Mouse (Mus musculus) forebrain, embryonic 12.5 days (tissue): ENCODE data around the gene Slc16a11. TPM values are rescaled to one million over a fixed set of nuclear protein-coding genes. Genes with fewer than 3 reads are reported as not detected.
A peak's percentile ranks its signal among the peaks of the same experiment; 100 is the strongest.

Experiments used
- ATAC-seq: fragments of 200-750 bp; cut with Nextera tagmentation; 2 replicates; pipeline ENCODE4 v1.8.0; 2017; ENCODE audit warnings: moderate TSS enrichment; ENCODE audit not compliant: low FRiP score
- H3K27ac ChIP-seq: fragments of 300-500 bp; sonication (generic); 2 replicates; pipeline ENCODE4 v1.5.1; 2016; ENCODE audit warnings: mild to moderate bottlenecking
- H3K27me3 ChIP-seq: fragments of 300-500 bp; sonication (generic); 2 replicates; pipeline ENCODE4 v1.6.1; 2016; ENCODE audit warnings: mild to moderate bottlenecking
- H3K36me3 ChIP-seq: fragments of 300-500 bp; sonication (generic); replicated peaks from 2 replicates; pipeline ENCODE4 v1.6.1; 2016; ENCODE audit warnings: mild to moderate bottlenecking
- H3K4me1 ChIP-seq: fragments of 300-500 bp; sonication (generic); 2 replicates; pipeline ENCODE4 v1.6.1; 2016
- H3K4me2 ChIP-seq: fragments of 300-500 bp; sonication (generic); 2 replicates; pipeline ENCODE4 v1.6.1; 2016; ENCODE audit warnings: mild to moderate bottlenecking, moderate library complexity
- H3K4me3 ChIP-seq: fragments of 300-500 bp; sonication (generic); replicated peaks from 2 replicates; pipeline ENCODE4 v1.5.1; 2016; ENCODE audit warnings: mild to moderate bottlenecking
- H3K9ac ChIP-seq: fragments of 300-500 bp; sonication (generic); 2 replicates; pipeline ENCODE4 v1.6.1; 2016; ENCODE audit warnings: mild to moderate bottlenecking
- H3K9me3 ChIP-seq: fragments of 300-500 bp; sonication (generic); 2 replicates; pipeline ENCODE4 v1.6.1; 2016
- WGBS: fragments of 180-500 bp; shearing (Covaris S2); methylation state at CpG from one replicate; pipeline ENCODE4 v1.1.7; 2016; 5-methylcytosine and 5-hydroxymethylcytosine counted together
- polyA plus RNA-seq: library from polyadenylated mRNA; unstranded; fragments of >200 nt; fragmentation: Nextera tagmentation; extraction: Ambion mirVana; gene quantifications from 2 replicates; pipeline ENCODE4 v1.2.1, GENCODE M21; 2016

The Slc16a11 gene
- polyA plus RNA-seq, 1 experiment from 2014 or later, result 2.5 TPM

DNA sequence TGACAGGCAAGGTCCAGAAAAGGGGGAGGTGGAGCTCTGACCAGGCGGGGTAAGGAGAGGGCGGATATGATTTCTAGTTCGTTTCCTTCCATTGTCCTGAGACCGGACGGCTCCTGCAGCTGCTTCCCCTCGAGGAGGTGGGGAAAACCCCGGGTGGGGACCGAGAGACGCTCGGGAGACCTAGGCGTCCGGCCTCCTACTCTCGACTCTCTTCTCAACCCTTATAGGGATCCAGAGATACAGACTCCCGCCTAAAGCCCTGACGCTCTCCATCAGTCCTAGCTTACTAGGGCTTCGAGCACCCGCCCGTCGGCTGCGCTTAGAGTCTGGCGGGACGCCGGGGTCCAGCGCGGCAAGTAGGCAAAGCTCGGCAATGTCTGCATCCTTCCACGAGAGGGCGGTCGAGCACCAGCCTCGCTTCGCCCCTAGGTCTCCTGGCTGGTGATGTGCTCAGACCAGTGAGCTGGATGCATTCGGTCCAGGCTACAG lies 17.7 kb downstream of the Slc16a11 start:
- 1% methylated on average over 32 of the region's 32 CpGs for WGBS
- H3K4me1 ChIP-seq, result peaks cover 49% of the 10 kb centered on the region
- peak; percentile 54 for ATAC-seq
- peaks cover 13% of the 10 kb centered on the region for H3K36me3 ChIP-seq
- H3K4me2 ChIP-seq, result peak overlapping the region; percentile 47
- no peaks in the 10 kb centered on the region for H3K9me3 ChIP-seq
- H3K27ac ChIP-seq, result no peak overlapping the region
- peaks cover 63% of the 10 kb centered on the region for H3K27me3 ChIP-seq
- peak overlapping the region; percentile 29 for H3K4me3 ChIP-seq
- H3K9ac ChIP-seq, result no peak overlapping the region

- peak overlapping the region; percentile 32 for H3K4me3 ChIP-seq
- peaks cover 47% of the 10 kb centered on the region for H3K4me1 ChIP-seq
- no peak for ATAC-seq
- peaks cover 41% of the 10 kb centered on the region for H3K27me3 ChIP-seq
- 10% methylated on average over 7 of the region's 10 CpGs for WGBS
- no peaks in the 10 kb centered on the region for H3K9me3 ChIP-seq
- no peak overlapping the region for H3K27ac ChIP-seq
- H3K36me3 ChIP-seq, result peaks cover 20% of the 10 kb centered on the region
- peak overlapping the region; percentile 59 for H3K9ac ChIP-seq
- peak overlapping the region; percentile 55 for H3K4me2 ChIP-seq
These were observed 20.0 kb downstream of the Slc16a11 start for GRCm38 (mm10) chr11:70232546-70232945.

- peaks cover 20% of the 10 kb centered on the region for H3K36me3 ChIP-seq
- H3K9ac ChIP-seq, result peak overlapping the region; percentile 59
- no peaks in the 10 kb centered on the region for H3K9me3 ChIP-seq
- no peak overlapping the region for H3K4me3 ChIP-seq
- H3K27me3 ChIP-seq, result peaks cover 36% of the 10 kb centered on the region
- no peak for ATAC-seq
- 40% methylated on average over 8 of the region's 8 CpGs for WGBS
- peaks cover 47% of the 10 kb centered on the region for H3K4me1 ChIP-seq
- H3K27ac ChIP-seq, result no peak overlapping the region
- peak overlapping the region; percentile 55 for H3K4me2 ChIP-seq
These were observed 20.5 kb downstream of the Slc16a11 start for GRCm38 (mm10) chr11:70233016-70233415.

GRCm38 (mm10) chr11:70234037-70234436 lies 21.5 kb downstream of the Slc16a11 start:
- H3K27ac ChIP-seq, result no peak overlapping the region
- H3K9ac ChIP-seq, result no peak overlapping the region
- 66% methylated on average over 5 of the region's 5 CpGs for WGBS
- H3K36me3 ChIP-seq, result peaks cover 20% of the 10 kb centered on the region
- ATAC-seq, result no peak
- H3K4me1 ChIP-seq, result peaks cover 50% of the 10 kb centered on the region
- no peaks in the 10 kb centered on the region for H3K9me3 ChIP-seq
- H3K27me3 ChIP-seq, result peaks cover 26% of the 10 kb centered on the region
- H3K4me2 ChIP-seq, result no peak overlapping the region
- H3K4me3 ChIP-seq, result no peak overlapping the region

- H3K27me3 ChIP-seq, result peaks cover 21% of the 10 kb centered on the region
- H3K9ac ChIP-seq, result no peak overlapping the region
- H3K4me3 ChIP-seq, result no peak overlapping the region
- ATAC-seq, result no peak
- H3K4me1 ChIP-seq, result peaks cover 48% of the 10 kb centered on the region
- H3K27ac ChIP-seq, result no peak overlapping the region
- H3K4me2 ChIP-seq, result no peak overlapping the region
- 85% methylated on average over 8 of the region's 8 CpGs for WGBS
- H3K36me3 ChIP-seq, result peaks cover 20% of the 10 kb centered on the region
- no peaks in the 10 kb centered on the region for H3K9me3 ChIP-seq
These were observed 21.9 kb downstream of the Slc16a11 start for GRCm38 (mm10) chr11:70234497-70234896.

GRCm38 (mm10) chr11:70235254-70235900 lies 22.8 kb downstream of the Slc16a11 start:
- Histone ChIP-seq H3K9ac (no peak overlapping the region), H3K4me3 (no peak overlapping the region), H3K9me3 (no peaks in the 10 kb centered on the region), H3K27me3 (peaks cover 12% of the 10 kb centered on the region), H3K4me2 (no peak overlapping the region), H3K4me1 (peaks cover 43% of the 10 kb centered on the region), H3K36me3 (peaks cover 20% of the 10 kb centered on the region), H3K27ac (no peak overlapping the region)
- 93% methylated on average over 12 of the region's 12 CpGs for WGBS
- no peak for ATAC-seq

DNA sequence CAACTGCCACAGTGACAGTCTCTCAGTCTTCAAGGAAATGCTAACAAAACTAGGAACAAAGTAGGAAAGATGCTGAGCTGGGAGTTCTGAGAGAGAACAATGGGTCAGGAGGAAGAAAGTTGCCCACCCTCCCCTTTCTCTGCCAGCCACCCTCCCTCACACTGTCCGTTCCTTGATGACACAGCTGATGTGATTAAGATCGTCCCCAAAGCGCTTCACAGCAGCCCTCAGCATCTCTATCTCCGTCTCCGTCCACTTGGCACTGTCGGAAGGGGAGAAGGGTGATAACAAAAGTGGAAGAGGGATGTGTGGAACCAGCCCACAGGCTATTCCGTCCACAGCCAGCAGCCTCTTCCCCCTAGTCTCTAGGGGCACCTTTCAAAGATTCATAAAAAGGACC lies 24.2 kb downstream of the Slc16a11 start:
- peaks cover 46% of the 10 kb centered on the region for H3K4me1 ChIP-seq
- H3K9ac ChIP-seq, result peak overlapping the region; percentile 85
- peak overlapping the region; percentile 89 for H3K4me3 ChIP-seq
- ATAC-seq, result no peak
- H3K9me3 ChIP-seq, result no peaks in the 10 kb centered on the region
- WGBS, result 40% methylated on average over 7 of the region's 7 CpGs
- peak overlapping the region; percentile 94; the same call in 1 of the 2 replicates for H3K27ac ChIP-seq
- peaks cover 20% of the 10 kb centered on the region for H3K36me3 ChIP-seq
- H3K27me3 ChIP-seq, result peaks cover 5% of the 10 kb centered on the region; the same call in 1 of the 2 replicates
- H3K4me2 ChIP-seq, result peak overlapping the region; percentile 98

DNA sequence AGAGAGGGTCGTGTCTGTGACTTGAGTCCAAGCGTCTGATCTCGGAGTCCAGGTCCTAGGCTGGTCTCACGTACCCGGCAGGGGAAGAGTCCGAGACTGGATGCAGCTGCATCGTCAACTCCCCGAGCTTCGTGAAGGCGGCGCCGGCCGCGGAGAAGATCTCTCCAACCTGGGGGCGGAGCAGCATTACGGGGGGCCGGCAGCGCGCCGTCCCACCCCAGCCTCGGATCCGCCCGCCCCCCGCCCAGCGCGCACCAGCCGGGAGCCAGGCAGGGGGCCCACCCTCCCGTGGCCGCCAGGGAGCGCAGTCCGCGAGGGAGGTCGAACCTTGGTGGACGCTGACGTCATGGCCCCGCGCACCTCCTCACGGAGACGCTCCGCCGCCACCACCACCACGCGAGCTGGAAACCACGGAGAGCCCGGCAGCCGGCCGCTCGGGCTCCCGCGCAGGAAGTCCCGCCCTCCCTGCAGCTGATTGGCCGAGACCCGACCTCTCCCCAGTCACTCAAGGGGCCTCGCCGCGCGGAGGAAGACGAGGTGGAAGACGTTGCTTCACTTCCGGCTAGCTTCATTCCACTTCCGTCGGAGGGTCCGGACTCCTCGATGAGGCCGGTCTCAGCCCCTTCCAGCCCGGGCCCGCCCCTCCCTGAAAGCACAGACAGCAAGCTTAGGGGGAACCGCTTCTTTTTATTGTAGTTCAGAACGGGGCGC lies 25.1 kb downstream of the Slc16a11 start, which contains the start of gene 0610010K14Rik:
Gene 0610010K14Rik (minus strand): TSS at position 458 of the 711 bp plus-strand sequence.
- H3K9me3 ChIP-seq, result no peaks in the 10 kb centered on the region
- H3K4me2 ChIP-seq, result peak within 1 kb of the TSS; percentile 98
- H3K27ac ChIP-seq, result peak within 1 kb of the TSS; percentile 94
- H3K9ac ChIP-seq, result peak within 1 kb of the TSS; percentile 85
- H3K4me3 ChIP-seq, result peak within 1 kb of the TSS; percentile 89
- no peaks in the 10 kb centered on the region for H3K27me3 ChIP-seq
- peaks cover 41% of the 10 kb centered on the region for H3K4me1 ChIP-seq
- under 1% methylated on average over 67 of the region's 70 CpGs for WGBS
- peaks cover 20% of the 10 kb centered on the region for H3K36me3 ChIP-seq
- peak; percentile 93 for ATAC-seq

DNA sequence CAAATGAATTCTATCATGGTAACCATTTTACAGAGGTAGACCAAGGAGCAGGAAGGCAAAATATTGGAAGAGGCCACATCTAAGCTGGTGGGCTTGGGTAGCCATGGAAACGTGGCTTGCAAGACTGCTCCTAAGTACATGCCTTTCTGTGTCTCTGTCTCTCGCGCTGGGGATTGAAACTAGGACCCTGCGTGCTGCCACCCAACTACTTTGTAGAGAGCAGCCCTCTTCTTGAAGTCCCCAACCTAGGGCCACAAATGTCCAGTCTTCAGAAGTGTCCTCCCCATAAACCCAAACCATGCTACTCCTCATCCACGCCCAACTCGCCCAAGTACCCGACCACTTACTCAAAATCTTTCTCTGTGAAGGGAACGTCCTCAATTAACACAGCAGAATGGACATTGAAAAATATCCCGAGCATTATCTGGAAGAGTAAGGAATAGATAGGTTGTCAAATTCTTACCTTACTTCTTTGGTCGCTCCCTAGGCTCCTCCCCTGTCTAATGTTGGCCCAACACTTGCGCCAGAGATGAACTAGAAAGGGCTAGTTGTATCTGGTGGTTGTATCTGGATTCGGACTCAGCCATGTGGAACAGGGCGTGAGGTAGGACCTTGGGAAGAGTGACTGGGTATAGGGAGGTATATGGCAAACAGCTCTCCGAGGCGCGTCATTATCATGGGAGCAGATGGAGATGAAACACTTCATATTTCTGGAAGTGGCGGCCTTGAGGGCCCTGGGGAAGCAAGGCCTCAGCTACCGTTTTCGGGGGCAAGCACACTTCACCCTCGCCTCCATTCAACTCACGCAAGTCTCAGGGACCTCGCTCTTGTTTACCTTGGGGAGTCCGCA lies 26.3 kb downstream of the Slc16a11 start:
- Histone ChIP-seq H3K4me2 (peak overlapping the region; percentile 98), H3K4me3 (peak overlapping the region; percentile 89), H3K9ac (peak overlapping the region; percentile 85), H3K4me1 (peaks cover 34% of the 10 kb centered on the region), H3K36me3 (peaks cover 20% of the 10 kb centered on the region), H3K27me3 (0 out of 2 replicates have a peak, but pooled peaks cover under 1% of the 10 kb centered on the region), H3K27ac (peak overlapping the region; percentile 94), H3K9me3 (no peaks in the 10 kb centered on the region)
- ATAC-seq, result no peak
- 14% methylated on average over 23 of the region's 23 CpGs for WGBS

- Histone ChIP-seq H3K4me1 (peaks cover 34% of the 10 kb centered on the region), H3K4me3 (peak within 1 kb of the TSS; percentile 89), H3K27me3 (peaks cover 7% of the 10 kb centered on the region), H3K9ac (peak within 1 kb of the TSS; percentile 85), H3K4me2 (peak within 1 kb of the TSS; percentile 98), H3K27ac (peak within 1 kb of the TSS; percentile 82), H3K9me3 (no peaks in the 10 kb centered on the region), H3K36me3 (peaks cover 13% of the 10 kb centered on the region)
- peak; percentile 62 for ATAC-seq
- WGBS, result under 1% methylated on average over 31 of the region's 35 CpGs
These were observed 27.2 kb downstream of the Slc16a11 start, which contains the start of the genes Gm21988 and Rnasek for GRCm38 (mm10) chr11:70239541-70240279. Gm21988 (minus strand) TSS chr11:70239830. Rnasek (minus strand) TSS chr11:70239842.

GRCm38 (mm10) chr11:70242591-70242990 lies 30.0 kb downstream of the Slc16a11 start:
- ATAC-seq, result no peak
- WGBS, result 72% methylated on average over 11 of the region's 11 CpGs
- H3K36me3 ChIP-seq, result no peaks in the 10 kb centered on the region

More at GRCm38 (mm10) chr11:70242591-70242990, 30.0 kb downstream of the Slc16a11 start:
- Histone ChIP-seq H3K9ac (no peak overlapping the region), H3K27ac (no peak overlapping the region), H3K27me3 (peaks cover 18% of the 10 kb centered on the region), H3K4me3 (no peak overlapping the region), H3K4me2 (no peak overlapping the region), H3K9me3 (no peaks in the 10 kb centered on the region), H3K4me1 (peaks cover 22% of the 10 kb centered on the region)
